In genomic region chr4:86576630-86577225, GRCm38 (mm10) we compare ENCODE assay signal across 8 mouse cellular contexts. TPM values are rescaled to one million over a fixed set of nuclear protein-coding genes. Genes with fewer than 3 reads are reported as not detected.
DNase-seq lines count a peak whose midpoint lies in the region; ATAC-seq and TF ChIP-seq lines count a peak whose summit lies in the region.

No protein-coding gene starts in this region.

- peak overlapping the region; percentile 85 for H3K4me2 ChIP-seq in hindbrain, postnatal 0 days (ENCODE audit: low read depth, low read length)
- peak overlapping the region; percentile 83 for H3K4me2 ChIP-seq in myocyte (ENCODE audit: low read depth)

- H3K4me3 ChIP-seq in liver, adult 2 months (ENCODE audit: insufficient read depth, low read depth, low read length) = peak overlapping the region; percentile 83
- H3K4me3 ChIP-seq in embryonic facial prominence, embryonic 10.5 days = peak overlapping the region; percentile 92
- peak overlapping the region; percentile 93 for H3K4me3 ChIP-seq in hindbrain, postnatal 0 days (ENCODE audit: low read length)
- peak overlapping the region; percentile 93 for H3K4me3 ChIP-seq in myocyte

- no peak for TF ChIP-seq POLR2A in liver, adult 2 months (IDR thresholded peaks at IDR 0.05; ENCODE audit: extremely low read depth, insufficient read depth, low read length)
- TF ChIP-seq POLR2A in myocyte (IDR thresholded peaks at IDR 0.05; ENCODE audit: insufficient read length, low read depth) = no peak

- H3K27ac ChIP-seq in liver, adult 2 months (replicated peaks; ENCODE audit: insufficient read depth, low read depth, low read length) = no peak overlapping the region
- H3K27ac ChIP-seq in embryonic facial prominence, embryonic 10.5 days (replicated peaks) = peak overlapping the region; percentile 96
- H3K27ac ChIP-seq in hindbrain, postnatal 0 days = peak overlapping the region; percentile 99

- WGBS in liver, adult 2 months = 11% methylated on average over 11 of the region's 11 CpGs
- WGBS in embryonic facial prominence, embryonic 10.5 days = 12% methylated on average over 11 of the region's 11 CpGs
- WGBS in hindbrain, postnatal 0 days = 8% methylated on average over 11 of the region's 11 CpGs

- peak overlapping the region; percentile 88 for H3K9ac ChIP-seq in liver, adult 2 months (ENCODE audit: low read depth, low read length)
- H3K9ac ChIP-seq in hindbrain, postnatal 0 days (replicated peaks; ENCODE audit: low read length) = peak overlapping the region; percentile 98

- peaks cover 11% of the 10 kb centered on the region for H3K4me1 ChIP-seq in liver, adult 2 months (ENCODE audit: control insufficient read depth, insufficient read depth, low read length)
- peaks cover 23% of the 10 kb centered on the region for H3K4me1 ChIP-seq in embryonic facial prominence, embryonic 10.5 days
- H3K4me1 ChIP-seq in hindbrain, postnatal 0 days (ENCODE audit: insufficient read depth, low read length) = peaks cover 13% of the 10 kb centered on the region; the same call in 1 of the 2 replicates

- no peaks in the 10 kb centered on the region for H3K27me3 ChIP-seq in liver, adult 2 months (ENCODE audit: control insufficient read depth, insufficient read depth, low read length)
- no peaks in the 10 kb centered on the region for H3K27me3 ChIP-seq in embryonic facial prominence, embryonic 10.5 days (replicated peaks; ENCODE audit: low read depth, poor library complexity, severe bottlenecking)
- no peaks in the 10 kb centered on the region for H3K27me3 ChIP-seq in hindbrain, postnatal 0 days (ENCODE audit: insufficient read depth, low read length)
- no peaks in the 10 kb centered on the region for H3K27me3 ChIP-seq in myocyte (ENCODE audit: control insufficient read depth, insufficient read depth, insufficient read length)

- ATAC-seq in hindbrain, postnatal 0 days = no peak
- no peak for ATAC-seq in activated CD4-positive, CD25-positive, alpha-beta regulatory T cell, adult 4 months

- no peak for DNase-seq in liver, adult 2 months (ENCODE audit: extremely low read depth, low read depth, low spot score)
- DNase-seq in liver = no peak
- no peak for DNase-seq in embryonic facial prominence, embryonic 10.5 days (ENCODE audit: low spot score)
- peak; percentile 3 for DNase-seq in hindbrain, postnatal 0 days (ENCODE audit: low spot score)
- no peak for DNase-seq in ovary, postnatal 36 days (ENCODE audit: low spot score)
- DNase-seq in adipocyte (ENCODE audit: low spot score) = no peak

- H3K9me3 ChIP-seq in embryonic facial prominence, embryonic 10.5 days = no peaks in the 10 kb centered on the region
- no peaks in the 10 kb centered on the region for H3K9me3 ChIP-seq in hindbrain, postnatal 0 days (ENCODE audit: low read length)

- peaks cover 14% of the 10 kb centered on the region; the same call in 1 of the 2 replicates for H3K79me2 ChIP-seq in liver, adult 2 months (ENCODE audit: control insufficient read depth, insufficient read depth, low read length)
- peaks cover 25% of the 10 kb centered on the region for H3K79me2 ChIP-seq in myocyte (ENCODE audit: control insufficient read depth, insufficient read depth)

- TF ChIP-seq CTCF in liver, adult 2 months (IDR thresholded peaks at IDR 0.05; ENCODE audit: low read depth, low read length) = no peak
- no peak for TF ChIP-seq CTCF in hindbrain, postnatal 0 days (IDR thresholded peaks at IDR 0.05; ENCODE audit: low read depth)

- H3ac ChIP-seq in myocyte (ENCODE audit: control insufficient read depth, insufficient read length) = peak overlapping the region; percentile 66

- H3K36me3 ChIP-seq in liver, adult 2 months (ENCODE audit: control insufficient read depth, insufficient read depth, low read length) = no peaks in the 10 kb centered on the region
- H3K36me3 ChIP-seq in embryonic facial prominence, embryonic 10.5 days (replicated peaks) = peaks cover 40% of the 10 kb centered on the region
- no peaks in the 10 kb centered on the region for H3K36me3 ChIP-seq in hindbrain, postnatal 0 days (ENCODE audit: insufficient read depth, low read length)
- peaks cover 4% of the 10 kb centered on the region for H3K36me3 ChIP-seq in myocyte (ENCODE audit: control insufficient read depth, insufficient read depth)

TF ChIP-seq in myocyte, 11 proteins besides CTCF, POLR2A, EP300 and RAD21:
- TF ChIP-seq TCF3 (IDR thresholded peaks at IDR 0.05; ENCODE audit: insufficient read length, low read depth) = no peak
- TF ChIP-seq SRF (IDR thresholded peaks at IDR 0.05; ENCODE audit: control insufficient read depth, insufficient read length, low read depth) = no peak
- no peak for TF ChIP-seq MAX (IDR thresholded peaks at IDR 0.05; ENCODE audit: low read depth)
- TF ChIP-seq USF1 (IDR thresholded peaks at IDR 0.05; ENCODE audit: low read depth) = no peak
- no peak for TF ChIP-seq E2F4 (IDR thresholded peaks at IDR 0.05; ENCODE audit: insufficient read depth)
- no peak for TF ChIP-seq MYOD1 (IDR thresholded peaks at IDR 0.05; ENCODE audit: control insufficient read depth in 1 of 3, insufficient read length in 2 of 3, low read depth in 2 of 3)
- TF ChIP-seq TCF12 (IDR thresholded peaks at IDR 0.05; ENCODE audit: insufficient read depth, poor library complexity, severe bottlenecking) = no peak
- no peak for TF ChIP-seq CEBPB (IDR thresholded peaks at IDR 0.05; ENCODE audit: insufficient read depth, poor library complexity, severe bottlenecking)

RNA-seq across cellular contexts. Expression of gene Rraga, which starts 1.3 kb away (rescaled TPM):
- total RNA-seq in liver, adult 2 months (2014; rRNA removed) = 18.8 and 21.3 TPM in 2 replicates
- 20.9 and 22.2 TPM in 2 replicates for polyA plus RNA-seq in liver, adult 2 months (2012; rRNA removed)
- polyA plus RNA-seq in embryonic facial prominence, embryonic 10.5 days (2016; fragmentation: Nextera tagmentation; extraction: Ambion mirVana) = 60.7 and 66.2 TPM in 2 replicates
- 31.3 and 31.5 TPM in 2 replicates for total RNA-seq in hindbrain, postnatal 0 days (2014; rRNA removed)
- 135 and 143 TPM in 2 replicates for polyA plus RNA-seq in hindbrain, postnatal 0 days (2015; fragmentation: Nextera tagmentation; extraction: Ambion mirVana)
- 53.3 TPM for polyA plus RNA-seq in myocyte (2012; fragmentation: generic; extraction: Trizol)
- polyA plus RNA-seq in activated CD4-positive, CD25-positive, alpha-beta regulatory T cell, adult 4 months (2017; shearing (Covaris generic)) = 10 to 100 TPM; 35.9 to 59.0 TPM

RNA-seq across cellular contexts. Expression of gene Saxo1, which starts 18.6 kb away (rescaled TPM):
- total RNA-seq in liver, adult 2 months (2014; rRNA removed) = not detected in 2 replicates
- polyA plus RNA-seq in liver, adult 2 months (2012; rRNA removed) = not detected in 2 replicates
- polyA plus RNA-seq in embryonic facial prominence, embryonic 10.5 days (2016; fragmentation: Nextera tagmentation; extraction: Ambion mirVana) = not detected in 2 replicates
- total RNA-seq in hindbrain, postnatal 0 days (2014; rRNA removed) = not detected in 2 replicates
- not detected in 2 replicates for polyA plus RNA-seq in hindbrain, postnatal 0 days (2015; fragmentation: Nextera tagmentation; extraction: Ambion mirVana)
- not detected for polyA plus RNA-seq in myocyte (2012; fragmentation: generic; extraction: Trizol)
- not detected for polyA plus RNA-seq in activated CD4-positive, CD25-positive, alpha-beta regulatory T cell, adult 4 months (2017; shearing (Covaris generic))

RNA-seq across cellular contexts. Expression of gene Haus6, which starts 35.1 kb away (rescaled TPM):
- 2.3 and 2.7 TPM in 2 replicates for total RNA-seq in liver, adult 2 months (2014; rRNA removed)
- 1.1 and 2.1 TPM in 2 replicates for polyA plus RNA-seq in liver, adult 2 months (2012; rRNA removed)
- 30.3 and 31.7 TPM in 2 replicates for polyA plus RNA-seq in embryonic facial prominence, embryonic 10.5 days (2016; fragmentation: Nextera tagmentation; extraction: Ambion mirVana)
- 3.6 and 15.2 TPM in 2 replicates for total RNA-seq in hindbrain, postnatal 0 days (2014; rRNA removed)
- polyA plus RNA-seq in hindbrain, postnatal 0 days (2015; fragmentation: Nextera tagmentation; extraction: Ambion mirVana) = 5.1 and 6.3 TPM in 2 replicates
- polyA plus RNA-seq in myocyte (2012; fragmentation: generic; extraction: Trizol) = 3.3 TPM
- 10 to 100 TPM; 17.1 to 17.2 TPM for polyA plus RNA-seq in activated CD4-positive, CD25-positive, alpha-beta regulatory T cell, adult 4 months (2017; shearing (Covaris generic))
